Mouse (Mus musculus): ENCODE results near the gene Gm17606.
"Not testable (repeated sequence)": the region's sequence is repeated elsewhere in the genome, so short reads cannot be mapped to it uniquely, and the experiment has no call there.

Gm17606 gene

GRCm38 (mm10) chr14:54640946-54641304 lies at the start of gene Gm17606:
Gene Gm17606, plus strand, starts transcription at chr14:54640952.
- in situ Hi-C loops (cut with MboI, MseI) = loop anchor here in 1 of 2 experiments (5.0 kb wide), 1 partner anchor 69 kb away; no protein-coding TSS in a partner anchor

- in situ Hi-C loops (cut with MboI, MseI) = no loop called here
Measured at GRCm38 (mm10) chr14:54591056-54591455, 49.7 kb upstream of the Gm17606 start.

GRCm38 (mm10) chr14:54592319-54592934 lies 48.3 kb upstream of the Gm17606 start:
- in situ Hi-C loops (cut with MboI, MseI) = no loop called here

- in situ Hi-C loops (cut with MboI, MseI) = no loop called here
Measured at GRCm38 (mm10) chr14:54594055-54594454, 46.7 kb upstream of the Gm17606 start.

- in situ Hi-C loops (cut with MboI, MseI) = no loop called here
Measured at GRCm38 (mm10) chr14:54594631-54595414, 45.9 kb upstream of the Gm17606 start.

- in situ Hi-C loops (cut with MboI, MseI) = no loop called here
Measured at GRCm38 (mm10) chr14:54597084-54597483, 43.7 kb upstream of the Gm17606 start.

GRCm38 (mm10) chr14:54601601-54602000 lies 39.2 kb upstream of the Gm17606 start:
- in situ Hi-C loops (cut with MboI, MseI) = no loop called here

GRCm38 (mm10) chr14:54602613-54603012 lies 38.1 kb upstream of the Gm17606 start:
- in situ Hi-C loops (cut with MboI, MseI) = no loop called here

GRCm38 (mm10) chr14:54603038-54603654 lies 37.6 kb upstream of the Gm17606 start:
- in situ Hi-C loops (cut with MboI, MseI) = no loop called here

GRCm38 (mm10) chr14:54603686-54604085 lies 37.1 kb upstream of the Gm17606 start:
- in situ Hi-C loops (cut with MboI, MseI) = no loop called here

- in situ Hi-C loops (cut with MboI, MseI) = no loop called here
Measured at GRCm38 (mm10) chr14:54605752-54606321, 34.9 kb upstream of the Gm17606 start, which contains the start of gene 4931414P19Rik. Gene 4931414P19Rik, minus strand, starts transcription at chr14:54605993.

- in situ Hi-C loops (cut with MboI, MseI) = no loop called here
Measured at GRCm38 (mm10) chr14:54607226-54607625, 33.5 kb upstream of the Gm17606 start.

- in situ Hi-C loops (cut with MboI, MseI) = no loop called here
Measured at GRCm38 (mm10) chr14:54609245-54609644, 31.5 kb upstream of the Gm17606 start.

GRCm38 (mm10) chr14:54609962-54610361 lies 30.8 kb upstream of the Gm17606 start:
- in situ Hi-C loops (cut with MboI, MseI) = no loop called here

- in situ Hi-C loops (cut with MboI, MseI) = no loop called here
Measured at GRCm38 (mm10) chr14:54610648-54611047, 30.1 kb upstream of the Gm17606 start.

GRCm38 (mm10) chr14:54614130-54614529 lies 26.6 kb upstream of the Gm17606 start:
- in situ Hi-C loops (cut with MboI, MseI) = not testable (repeated sequence)

- in situ Hi-C loops (cut with MboI, MseI) = no loop called here
Measured at GRCm38 (mm10) chr14:54616226-54616825, 24.4 kb upstream of the Gm17606 start.

- in situ Hi-C loops (cut with MboI, MseI) = no loop called here
Measured at GRCm38 (mm10) chr14:54617152-54617896, 23.4 kb upstream of the Gm17606 start.

GRCm38 (mm10) chr14:54617897-54618365 lies 22.8 kb upstream of the Gm17606 start, which contains the start of gene Psmb5:
Gene Psmb5, minus strand, starts transcription at chr14:54618022.
- in situ Hi-C loops (cut with MboI, MseI) = no loop called here

- in situ Hi-C loops (cut with MboI, MseI) = no loop called here
Measured at GRCm38 (mm10) chr14:54621133-54621532, 19.6 kb upstream of the Gm17606 start, which contains the start of gene Psmb11. Gene Psmb11, plus strand, starts transcription at chr14:54621433.

GRCm38 (mm10) chr14:54623334-54623733 lies 17.4 kb upstream of the Gm17606 start:
- in situ Hi-C loops (cut with MboI, MseI) = no loop called here

All from T-helper 17 cell (primary cell).